Mouse (Mus musculus): ENCODE data around the gene 4930558K02Rik.

DNA sequence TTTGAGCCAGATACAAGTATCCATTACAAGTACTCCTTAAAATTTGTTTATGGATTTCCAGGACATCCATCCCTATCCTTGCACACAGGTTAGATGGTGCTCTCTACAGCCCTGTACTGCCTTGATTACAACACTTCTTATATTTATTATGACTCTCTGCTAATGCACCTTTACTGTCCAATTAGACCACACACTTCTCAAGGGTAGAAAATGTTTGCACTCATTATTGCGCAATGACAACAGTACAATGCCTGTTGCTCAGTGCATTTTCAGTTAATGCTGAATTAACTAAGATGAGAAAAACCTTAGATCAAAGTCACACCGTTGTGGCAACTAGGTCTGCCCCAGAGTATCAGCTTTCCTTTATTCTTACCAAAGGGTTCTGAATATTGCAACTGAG lies 51.5 kb downstream of the 4930558K02Rik start:
- TF ChIP-seq CTCF (IDR thresholded peaks at IDR 0.05; ENCODE audit: borderline replicate concordance, insufficient read depth, low read depth, low read length) (no peak), POLR2A (IDR thresholded peaks at IDR 0.05; ENCODE audit: borderline replicate concordance, insufficient read depth, low read length) (no peak)
